Mouse (Mus musculus) spleen, adult 2 months (tissue): ENCODE measurements at regions not wholly inside any gene's neighbourhood (a gene's known extent, or its start where the extent isn't known, plus 50 kb on each side); places are given as distances from the start of the nearest gene placed in this dataset.

Experiments
- CTCF ChIP-seq: fragments of 200-500 bp; IDR thresholded peaks from 2 replicates; pipeline ENCODE4 v1.5.1; 2011; ENCODE audit warnings: mild to moderate bottlenecking, inconsistent platforms; ENCODE audit not compliant: insufficient read depth, insufficient read length, insufficient replicate concordance; ENCODE audit errors: extremely low read depth
- POLR2A ChIP-seq: fragments of 200-500 bp; IDR thresholded peaks from 2 replicates; pipeline ENCODE4 v1.6.1; 2011; ENCODE audit warnings: low read depth, low read length, inconsistent platforms

GRCm38 (mm10) chr19:26151216-26151615, 453.6 kb upstream of the Smarca2 start:
- no peak for TF ChIP-seq POLR2A
- TF ChIP-seq CTCF = no peak
